Mouse (Mus musculus) mammary gland, adult 2 months (tissue): Measurements from ENCODE around the gene Gm11549. TPM values are rescaled to one million over a fixed set of nuclear protein-coding genes. Genes with fewer than 3 reads are reported as not detected.

Source experiments
- polyA plus RNA-seq: library from polyadenylated mRNA; depleted of rRNA; stranded (reverse); fragments of >200 nt; gene quantifications from 2 replicates; pipeline ENCODE4 v1.2.3, GENCODE M21; 2012; ENCODE audit warnings: low replicate concordance; rRNA removed

Gm11549 gene
- 0.06 TPM in 1 of 2 replicates, not detected in the other for polyA plus RNA-seq

GRCm38 (mm10) chr3:36521073-36522060 is at the start of gene Gm11549:
TSS of gene Gm11549 (minus strand) at chr3:36521813.

GRCm38 (mm10) chr3:36552406-36553047 is 30.9 kb upstream of the Gm11549 start, which contains the start of gene Exosc9:
TSS of gene Exosc9 (plus strand) at chr3:36552606.

GRCm38 (mm10) chr3:36475532-36476087 is 46.0 kb downstream of the Gm11549 start, which contains the start of the genes Anxa5 and 1810062G17Rik:
TSS of gene Anxa5 (minus strand) at chr3:36475894.
TSS of gene 1810062G17Rik (plus strand) at chr3:36475937.

Other genes with a start within 250 kb of the Gm11549 start
- 620 and 875 TPM in 2 replicates for gene Anxa5, start 45.9 kb downstream of the Gm11549 start, polyA plus RNA-seq
- gene 1810062G17Rik, start 45.9 kb downstream of the Gm11549 start, polyA plus RNA-seq: 2.0 and 3.2 TPM in 2 replicates
- gene Exosc9, start 30.8 kb upstream of the Gm11549 start, polyA plus RNA-seq: 4.8 and 15.4 TPM in 2 replicates
- 4.7 and 18.0 TPM in 2 replicates for gene Ccna2, start 50.3 kb upstream of the Gm11549 start, polyA plus RNA-seq
- 0.78 and 1.8 TPM in 2 replicates for gene Bbs7, start 91.7 kb upstream of the Gm11549 start, polyA plus RNA-seq
- gene Trpc3, start 168.4 kb upstream of the Gm11549 start, polyA plus RNA-seq: 1.9 and 2.3 TPM in 2 replicates